Mouse (Mus musculus) adipocyte (in vitro differentiated cells): Measurements from ENCODE around the gene Gm20822.
"Not testable (repeated sequence)": the region's sequence is repeated elsewhere in the genome, so short reads cannot be mapped to it uniquely, and the experiment has no call there.

Experiments
- DNase-seq: peaks from one replicate; pipeline ENCODE4 v3.0.0-alpha.2; 2016; ENCODE audit warnings: low spot score

Gm20822 gene

DNA sequence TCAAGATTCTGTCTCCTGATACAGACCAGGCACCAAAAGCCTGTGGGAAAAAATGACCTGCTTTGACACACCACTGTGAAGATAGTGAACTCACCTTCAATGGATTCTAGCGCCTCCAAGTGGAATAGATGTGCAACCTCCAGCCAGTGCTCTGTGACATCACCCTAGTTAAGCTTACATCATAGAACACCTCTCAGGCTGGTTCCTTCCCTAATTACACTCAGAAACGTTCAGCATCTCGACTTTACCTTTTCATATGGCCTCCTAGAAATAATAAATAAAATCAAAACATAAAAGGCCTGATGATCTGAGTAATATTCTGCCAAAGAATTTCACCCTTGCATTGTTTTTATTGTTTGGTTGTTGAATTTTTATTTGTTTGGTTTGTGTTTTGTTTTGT is at the start of gene Gm20822:
TSS of gene Gm20822 (minus strand) at position 101 of the 400 bp plus-strand sequence.
- not testable (repeated sequence) for DNase-seq
